Mouse (Mus musculus) kidney, adult 2 months (tissue): ENCODE data around the gene Ankrd6.

Experiments
- CTCF ChIP-seq: fragments of 200-500 bp; conservative IDR thresholded peaks from 2 replicates; pipeline ENCODE4 v1.5.1; 2011; ENCODE audit warnings: low read depth, mild to moderate bottlenecking, control low read depth, low read length, moderate library complexity, mixed read lengths; ENCODE audit not compliant: insufficient read depth, insufficient read length
- POLR2A ChIP-seq: fragments of 200-500 bp; IDR thresholded peaks from one replicate; pipeline ENCODE4 v1.6.1; 2011; ENCODE audit warnings: low read depth, low read length, control low read depth

- TF ChIP-seq POLR2A (no peak), CTCF (no peak)
Measured at GRCm38 (mm10) chr4:32833494-32834282, 117.0 kb downstream of the Ankrd6 start.
